Mouse (Mus musculus) heart, embryonic 15.5 days (tissue): ENCODE measurements around the gene S100a7a. TPM values are rescaled to one million over a fixed set of nuclear protein-coding genes. Genes with fewer than 3 reads are reported as not detected.

Source experiments
- ATAC-seq: fragments of 200-750 bp; cut with Nextera tagmentation; replicated peaks from 2 replicates; pipeline ENCODE4 v1.8.0; 2017; ENCODE audit warnings: low read depth, moderate TSS enrichment; ENCODE audit not compliant: insufficient number of reproducible peaks, insufficient read depth, low FRiP score
- H3K27ac ChIP-seq: fragments of 300-500 bp; sonication (generic); 2 replicates; pipeline ENCODE4 v1.5.1; 2015; ENCODE audit warnings: mild to moderate bottlenecking, inconsistent platforms
- H3K27me3 ChIP-seq: fragments of 300-500 bp; sonication (generic); 2 replicates; pipeline ENCODE4 v1.6.1; 2015; ENCODE audit warnings: inconsistent platforms
- H3K36me3 ChIP-seq: fragments of 300-500 bp; sonication (generic); 2 replicates; pipeline ENCODE4 v1.6.1; 2015; ENCODE audit warnings: mild to moderate bottlenecking, inconsistent platforms
- H3K4me1 ChIP-seq: fragments of 300-500 bp; sonication (generic); replicated peaks from 2 replicates; pipeline ENCODE4 v1.6.1; 2015; ENCODE audit warnings: inconsistent platforms
- H3K4me2 ChIP-seq: fragments of 300-500 bp; sonication (generic); 2 replicates; pipeline ENCODE4 v1.6.1; 2015; ENCODE audit warnings: inconsistent platforms, mild to moderate bottlenecking, moderate library complexity
- H3K4me3 ChIP-seq: fragments of 300-500 bp; sonication (generic); 2 replicates; pipeline ENCODE4 v1.5.1; 2015; ENCODE audit warnings: mild to moderate bottlenecking, inconsistent platforms
- H3K9ac ChIP-seq: fragments of 300-500 bp; sonication (generic); 2 replicates; pipeline ENCODE4 v1.6.1; 2015; ENCODE audit warnings: mild to moderate bottlenecking, inconsistent platforms
- H3K9me3 ChIP-seq: fragments of 300-500 bp; sonication (generic); replicated peaks from 2 replicates; pipeline ENCODE4 v1.6.1; 2016; ENCODE audit warnings: inconsistent platforms
- WGBS: fragments of 180-500 bp; shearing (Covaris S2); methylation state at CpG from one replicate; pipeline ENCODE4 v1.1.7; 2015; ENCODE audit warnings: mixed read lengths; 5-methylcytosine and 5-hydroxymethylcytosine counted together
- polyA plus RNA-seq: library from polyadenylated mRNA; unstranded; fragments of >200 nt; fragmentation: Nextera tagmentation; extraction: Ambion mirVana; gene quantifications from 2 replicates; pipeline ENCODE4 v1.2.1, GENCODE M21; 2015

S100a7a gene
- polyA plus RNA-seq, 1 experiment from 2014 or later = not detected

- H3K4me3 ChIP-seq = no peak overlapping the region
- 57% methylated on average over 4 of the region's 4 CpGs for WGBS
- H3K27me3 ChIP-seq = no peaks in the 10 kb centered on the region
- peaks cover 12% of the 10 kb centered on the region for H3K4me1 ChIP-seq
- ATAC-seq = no peak
- H3K9me3 ChIP-seq = no peaks in the 10 kb centered on the region
- H3K4me2 ChIP-seq = no peak overlapping the region
- no peak overlapping the region for H3K27ac ChIP-seq
- no peaks in the 10 kb centered on the region for H3K36me3 ChIP-seq
- H3K9ac ChIP-seq = no peak overlapping the region
Measured at GRCm38 (mm10) chr3:90627807-90628206, 26.0 kb upstream of the S100a7a start.

- H3K27me3 ChIP-seq = no peaks in the 10 kb centered on the region
- no peaks in the 10 kb centered on the region for H3K4me1 ChIP-seq
- ATAC-seq = no peak
- no peak overlapping the region for H3K27ac ChIP-seq
- H3K36me3 ChIP-seq = no peaks in the 10 kb centered on the region
- no peaks in the 10 kb centered on the region for H3K9me3 ChIP-seq
- WGBS = 67% methylated on average over 2 of the region's 2 CpGs
- H3K9ac ChIP-seq = no peak overlapping the region
- no peak overlapping the region for H3K4me2 ChIP-seq
- no peak overlapping the region for H3K4me3 ChIP-seq
Measured at GRCm38 (mm10) chr3:90629298-90629697, 24.5 kb upstream of the S100a7a start.

GRCm38 (mm10) chr3:90631984-90632383, 21.8 kb upstream of the S100a7a start:
- WGBS = 49% methylated on average over 2 of the region's 2 CpGs
- ATAC-seq = no peak
- no peaks in the 10 kb centered on the region for H3K36me3 ChIP-seq

GRCm38 (mm10) chr3:90638511-90639275, 15.1 kb upstream of the S100a7a start:
- H3K36me3 ChIP-seq = no peaks in the 10 kb centered on the region
- H3K27me3 ChIP-seq = no peaks in the 10 kb centered on the region
- no peak for ATAC-seq
- no peaks in the 10 kb centered on the region for H3K4me1 ChIP-seq
- no peak overlapping the region for H3K4me3 ChIP-seq
- no peaks in the 10 kb centered on the region for H3K9me3 ChIP-seq
- WGBS = 33% methylated on average over 1 of the region's 1 CpGs
- H3K27ac ChIP-seq = no peak overlapping the region
- H3K4me2 ChIP-seq = no peak overlapping the region
- no peak overlapping the region for H3K9ac ChIP-seq

More at GRCm38 (mm10) chr3:90631984-90632383, 21.8 kb upstream of the S100a7a start:
- Histone ChIP-seq H3K27me3 (no peaks in the 10 kb centered on the region), H3K4me1 (no peaks in the 10 kb centered on the region), H3K9ac (no peak overlapping the region), H3K9me3 (no peaks in the 10 kb centered on the region), H3K4me3 (no peak overlapping the region), H3K27ac (no peak overlapping the region), H3K4me2 (no peak overlapping the region)

- H3K9ac ChIP-seq = no peak overlapping the region
- WGBS = 53% methylated on average over 7 of the region's 7 CpGs
- no peaks in the 10 kb centered on the region for H3K36me3 ChIP-seq
- H3K27ac ChIP-seq = no peak overlapping the region
- no peaks in the 10 kb centered on the region for H3K27me3 ChIP-seq
- H3K9me3 ChIP-seq = no peaks in the 10 kb centered on the region
- no peak for ATAC-seq
- H3K4me3 ChIP-seq = no peak overlapping the region
- no peaks in the 10 kb centered on the region for H3K4me1 ChIP-seq
- no peak overlapping the region for H3K4me2 ChIP-seq
Measured at GRCm38 (mm10) chr3:90639511-90640154, 14.2 kb upstream of the S100a7a start.

- ATAC-seq = no peak
- H3K36me3 ChIP-seq = no peaks in the 10 kb centered on the region
- H3K4me3 ChIP-seq = no peak overlapping the region
- WGBS = 73% methylated on average over 7 of the region's 7 CpGs
- no peaks in the 10 kb centered on the region for H3K9me3 ChIP-seq
- no peaks in the 10 kb centered on the region for H3K27me3 ChIP-seq
- no peak overlapping the region for H3K4me2 ChIP-seq
- H3K27ac ChIP-seq = no peak overlapping the region
- H3K4me1 ChIP-seq = no peaks in the 10 kb centered on the region
- no peak overlapping the region for H3K9ac ChIP-seq
Measured at GRCm38 (mm10) chr3:90640981-90641380, 12.8 kb upstream of the S100a7a start.

GRCm38 (mm10) chr3:90644220-90644619, 9.6 kb upstream of the S100a7a start:
- no peak overlapping the region for H3K9ac ChIP-seq
- no peak for ATAC-seq

GRCm38 (mm10) chr3:90647291-90647690, 6.5 kb upstream of the S100a7a start:
- Histone ChIP-seq H3K27ac (no peak overlapping the region), H3K4me1 (no peaks in the 10 kb centered on the region), H3K4me3 (no peak overlapping the region), H3K27me3 (no peaks in the 10 kb centered on the region), H3K36me3 (no peaks in the 10 kb centered on the region), H3K4me2 (no peak overlapping the region), H3K9me3 (no peaks in the 10 kb centered on the region), H3K9ac (no peak overlapping the region)
- ATAC-seq = no peak
- WGBS = 54% methylated on average over 1 of the region's 1 CpGs

More at GRCm38 (mm10) chr3:90644220-90644619, 9.6 kb upstream of the S100a7a start:
- H3K27me3 ChIP-seq = no peaks in the 10 kb centered on the region
- no peak overlapping the region for H3K4me2 ChIP-seq
- no peaks in the 10 kb centered on the region for H3K4me1 ChIP-seq
- 48% methylated on average over 3 of the region's 3 CpGs for WGBS
- H3K4me3 ChIP-seq = no peak overlapping the region
- H3K9me3 ChIP-seq = no peaks in the 10 kb centered on the region
- H3K27ac ChIP-seq = no peak overlapping the region
- H3K36me3 ChIP-seq = no peaks in the 10 kb centered on the region

- Histone ChIP-seq H3K4me2 (no peak overlapping the region), H3K4me1 (no peaks in the 10 kb centered on the region), H3K27ac (no peak overlapping the region), H3K9me3 (no peaks in the 10 kb centered on the region), H3K4me3 (no peak overlapping the region), H3K9ac (no peak overlapping the region), H3K36me3 (no peaks in the 10 kb centered on the region), H3K27me3 (peaks cover 6% of the 10 kb centered on the region; the same call in 1 of the 2 replicates)
- no peak for ATAC-seq
Measured at GRCm38 (mm10) chr3:90648981-90649380, 4.8 kb upstream of the S100a7a start.

- no peak for ATAC-seq
- Histone ChIP-seq H3K4me1 (no peaks in the 10 kb centered on the region), H3K27ac (no peak overlapping the region), H3K27me3 (peaks cover 12% of the 10 kb centered on the region; the same call in 1 of the 2 replicates), H3K9me3 (no peaks in the 10 kb centered on the region), H3K4me3 (no peak overlapping the region), H3K9ac (no peak overlapping the region), H3K36me3 (no peaks in the 10 kb centered on the region), H3K4me2 (no peak overlapping the region)
- 81% methylated on average over 2 of the region's 2 CpGs for WGBS
Measured at GRCm38 (mm10) chr3:90649832-90650231, 4.0 kb upstream of the S100a7a start.

GRCm38 (mm10) chr3:90652878-90653508, 824 bp upstream of the S100a7a start:
- Histone ChIP-seq H3K36me3 (no peaks in the 10 kb centered on the region), H3K9me3 (no peaks in the 10 kb centered on the region), H3K27me3 (peaks cover 16% of the 10 kb centered on the region), H3K9ac (no peak overlapping the region), H3K4me3 (no peak overlapping the region), H3K27ac (no peak overlapping the region), H3K4me2 (no peak overlapping the region), H3K4me1 (no peaks in the 10 kb centered on the region)
- ATAC-seq = no peak
- 31% methylated on average over 5 of the region's 5 CpGs for WGBS
